Mouse (Mus musculus) thymus, adult 18-20 months (tissue): Measurements from ENCODE around the gene Wnt11.

Experiments used
- DNase-seq, 2 experiments: peaks; one replicate each; pipeline ENCODE4 v3.0.0; 2022; ENCODE audit warnings: mixed read lengths in 2 of 2

Wnt11 gene

GRCm38 (mm10) chr7:98834711-98835321, at the start of gene Wnt11:
TSS of gene Wnt11 (plus strand) at chr7:98835112.
- no peak for DNase-seq

- DNase-seq: no peak
Observed at GRCm38 (mm10) chr7:98786792-98787612, 47.9 kb upstream of the Wnt11 start.

GRCm38 (mm10) chr7:98788721-98789120, 46.2 kb upstream of the Wnt11 start:
- DNase-seq: no peak

- no peak for DNase-seq
Observed at GRCm38 (mm10) chr7:98789121-98789520, 45.8 kb upstream of the Wnt11 start.

GRCm38 (mm10) chr7:98791864-98792263, 43.0 kb upstream of the Wnt11 start:
- DNase-seq: no peak

GRCm38 (mm10) chr7:98793811-98794210, 41.1 kb upstream of the Wnt11 start:
- DNase-seq: no peak

GRCm38 (mm10) chr7:98794444-98794843, 40.5 kb upstream of the Wnt11 start:
- DNase-seq: no peak

GRCm38 (mm10) chr7:98795637-98796036, 39.3 kb upstream of the Wnt11 start:
- DNase-seq: no peak

GRCm38 (mm10) chr7:98797347-98798133, 37.4 kb upstream of the Wnt11 start:
- DNase-seq: no peak

- DNase-seq: no peak
Observed at GRCm38 (mm10) chr7:98798134-98798417, 36.8 kb upstream of the Wnt11 start.

GRCm38 (mm10) chr7:98800435-98800834, 34.5 kb upstream of the Wnt11 start:
- no peak for DNase-seq

- no peak for DNase-seq
Observed at GRCm38 (mm10) chr7:98801086-98801485, 33.8 kb upstream of the Wnt11 start.

- DNase-seq: no peak
Observed at GRCm38 (mm10) chr7:98803181-98803580, 31.7 kb upstream of the Wnt11 start.

- DNase-seq: no peak
Observed at GRCm38 (mm10) chr7:98804841-98805772, 29.8 kb upstream of the Wnt11 start.

GRCm38 (mm10) chr7:98806961-98807360, 28.0 kb upstream of the Wnt11 start:
- DNase-seq: no peak

GRCm38 (mm10) chr7:98809372-98809771, 25.5 kb upstream of the Wnt11 start:
- DNase-seq: no peak

GRCm38 (mm10) chr7:98810619-98811018, 24.3 kb upstream of the Wnt11 start:
- no peak for DNase-seq

GRCm38 (mm10) chr7:98820501-98820900, 14.4 kb upstream of the Wnt11 start:
- DNase-seq: no peak

GRCm38 (mm10) chr7:98822881-98823280, 12.0 kb upstream of the Wnt11 start:
- no peak for DNase-seq

- DNase-seq: no peak
Observed at GRCm38 (mm10) chr7:98823896-98824822, 10.8 kb upstream of the Wnt11 start.

- DNase-seq: no peak
Observed at GRCm38 (mm10) chr7:98828052-98828451, 6.9 kb upstream of the Wnt11 start.

- DNase-seq: no peak
Observed at GRCm38 (mm10) chr7:98828876-98829275, 6.0 kb upstream of the Wnt11 start.
